Mouse (Mus musculus): ENCODE data around the gene Ptn. TPM values are rescaled to one million over a fixed set of nuclear protein-coding genes. Genes with fewer than 3 reads are reported as not detected.

Gene Ptn
- total and polyA plus RNA-seq, 3 experiments: not detected

DNA sequence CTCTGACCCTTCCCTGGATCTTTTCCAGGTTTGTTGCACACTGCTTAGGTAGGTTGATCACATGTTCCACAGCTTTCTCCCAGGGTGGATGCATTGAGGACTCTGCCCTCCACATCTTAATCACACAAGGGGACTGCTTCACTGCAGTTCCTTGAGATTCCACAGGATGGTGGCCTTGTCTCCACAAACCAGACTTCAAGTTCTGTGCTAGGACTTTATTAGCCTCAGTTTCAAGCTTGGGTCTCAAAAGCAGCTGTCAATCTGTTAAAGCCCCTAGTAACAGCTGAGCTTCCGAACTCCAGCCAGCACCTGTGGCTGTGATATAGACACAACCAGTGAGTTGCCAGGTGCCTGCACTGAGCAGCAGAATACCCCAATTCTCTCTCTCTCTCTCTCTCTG is 118.5 kb downstream of the Ptn start:
- Histone ChIP-seq H3K4me2 (ENCODE audit: insufficient read depth, low read depth, poor library complexity, severe bottlenecking) (no peak overlapping the region), H3K4me3 (replicated peaks in 1 of 3; ENCODE audit: low read depth in 2 of 3, low read length in 2 of 3, poor library complexity in 1 of 3) (no peak overlapping the region), H3K79me2 (replicated peaks; ENCODE audit: control insufficient read depth, extremely low read depth, insufficient read depth, poor library complexity, severe bottlenecking) (no peaks in the 10 kb centered on the region), H3K36me3 (replicated peaks in 1 of 2; ENCODE audit: control insufficient read depth in 1 of 2, insufficient read depth in 1 of 2, low read length in 1 of 2) (no peaks in the 10 kb centered on the region), H3K27me3 (replicated peaks) (no peaks in the 10 kb centered on the region), H3K4me1 (ENCODE audit: control insufficient read depth in 1 of 2, insufficient read depth in 2 of 2) (no peaks in the 10 kb centered on the region), H3K27ac (ENCODE audit: insufficient read depth, low read depth) (no peak overlapping the region), H3K9me3 (replicated peaks; ENCODE audit: low read length) (no peaks in the 10 kb centered on the region), H3K9ac (ENCODE audit: insufficient read depth, low read depth) (no peak overlapping the region)
- DNase-seq (ENCODE audit: extremely low read depth): peak; percentile 58
- TF ChIP-seq ZNF384 (IDR thresholded peaks at IDR 0.05; ENCODE audit: low read depth, low read length) (no peak), ETS1 (conservative IDR thresholded peaks at IDR 0.05; ENCODE audit: low read depth, low read length) (no peak), EP300 (IDR thresholded peaks at IDR 0.05; ENCODE audit: low read length) (no peak), E2F4 (IDR thresholded peaks at IDR 0.05; ENCODE audit: insufficient replicate concordance, low read depth, low read length) (no peak), ELF1 (IDR thresholded peaks at IDR 0.05; ENCODE audit: low read depth, low read length) (no peak), MEF2A (IDR thresholded peaks at IDR 0.05; ENCODE audit: borderline replicate concordance, low read depth, low read length) (no peak), IRF4 (IDR thresholded peaks at IDR 0.05; ENCODE audit: low read depth, low read length) (no peak), SMC3 (IDR thresholded peaks at IDR 0.05; ENCODE audit: low read depth, low read length) (peak; percentile 85), SIN3A (IDR thresholded peaks at IDR 0.05; ENCODE audit: low read length) (no peak), RAD21 (IDR thresholded peaks at IDR 0.05; ENCODE audit: low read depth, low read length) (peak; percentile 88), CTCF (conservative IDR thresholded peaks at IDR 0.05 in 1 of 2, IDR thresholded peaks at IDR 0.05 in 1 of 2; ENCODE audit: low read depth in 2 of 2, low read length in 2 of 2) (peak; percentile 47 to 84), ZKSCAN1 (IDR thresholded peaks at IDR 0.05; ENCODE audit: borderline replicate concordance, low read depth, low read length) (no peak)
- in situ Hi-C loops (cut with MboI; ENCODE audit: low pct_ligation_motif_present, low pct_unique_long_range_greater_than_20kb, low sequenced_read_pairs) (loop anchor here (10.0 to 25.0 kb wide), 3 partner anchors 213 to 646 kb away; no protein-coding TSS in a partner anchor), dilution Hi-C loops (cut with MboI; ENCODE audit: extremely low pct_ligation_motif_present, extremely low pct_unique_long_range_greater_than_20kb, low sequenced_read_pairs) (no loop called here)

DNA sequence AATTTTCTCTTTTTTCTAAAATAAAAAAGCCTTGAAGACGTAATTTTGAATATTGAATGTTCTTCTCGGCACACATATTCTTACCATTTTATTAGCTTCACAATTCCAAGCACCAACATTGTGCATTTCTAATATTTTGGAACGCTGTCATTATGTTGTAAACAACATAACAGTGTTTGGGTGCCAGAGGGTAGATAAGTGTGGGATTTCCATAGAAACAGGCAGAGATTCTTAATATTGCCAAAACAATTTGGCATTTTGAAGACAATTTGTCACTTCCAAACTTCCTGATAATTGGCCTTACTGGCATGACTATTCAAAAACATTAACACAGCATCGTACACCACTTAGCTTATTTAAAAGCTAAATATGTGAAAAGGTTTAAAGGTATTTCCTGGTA is 119.1 kb downstream of the Ptn start:
- dilution Hi-C loops (cut with MboI; ENCODE audit: extremely low pct_ligation_motif_present, extremely low pct_unique_long_range_greater_than_20kb, low sequenced_read_pairs): no loop called here
- no peak overlapping the region for H3K27ac ChIP-seq (ENCODE audit: insufficient read depth, low read depth)
- H3K4me1 ChIP-seq (ENCODE audit: control insufficient read depth in 1 of 2, insufficient read depth in 2 of 2): no peaks in the 10 kb centered on the region
- no peaks in the 10 kb centered on the region for H3K36me3 ChIP-seq (replicated peaks in 1 of 2; ENCODE audit: control insufficient read depth in 1 of 2, insufficient read depth in 1 of 2, low read length in 1 of 2)
- H3K9ac ChIP-seq (ENCODE audit: insufficient read depth, low read depth): no peak overlapping the region
- H3K4me2 ChIP-seq (ENCODE audit: insufficient read depth, low read depth, poor library complexity, severe bottlenecking): no peak overlapping the region
- no peaks in the 10 kb centered on the region for H3K79me2 ChIP-seq (replicated peaks; ENCODE audit: control insufficient read depth, extremely low read depth, insufficient read depth, poor library complexity, severe bottlenecking)
- in situ Hi-C loops (cut with MboI; ENCODE audit: low pct_ligation_motif_present, low pct_unique_long_range_greater_than_20kb, low sequenced_read_pairs): loop anchor here (10.0 to 25.0 kb wide), 3 partner anchors 214 to 646 kb away; no protein-coding TSS in a partner anchor
- TF ChIP-seq E2F4 (IDR thresholded peaks at IDR 0.05; ENCODE audit: insufficient replicate concordance, low read depth, low read length) (no peak), KAT2A (IDR thresholded peaks at IDR 0.05; ENCODE audit: insufficient replicate concordance, low read length) (no peak), MAZ (IDR thresholded peaks at IDR 0.05; ENCODE audit: low read depth, low read length) (no peak), USF2 (conservative IDR thresholded peaks at IDR 0.05; ENCODE audit: low read depth, low read length) (no peak), CTCF (conservative IDR thresholded peaks at IDR 0.05 in 1 of 2, IDR thresholded peaks at IDR 0.05 in 1 of 2; ENCODE audit: low read depth in 2 of 2, low read length in 2 of 2) (no peak), USF1 (IDR thresholded peaks at IDR 0.05; ENCODE audit: low read depth, low read length) (no peak), ZKSCAN1 (IDR thresholded peaks at IDR 0.05; ENCODE audit: borderline replicate concordance, low read depth, low read length) (no peak), SIN3A (IDR thresholded peaks at IDR 0.05; ENCODE audit: low read length) (no peak), EP300 (IDR thresholded peaks at IDR 0.05; ENCODE audit: low read length) (no peak), JUN (IDR thresholded peaks at IDR 0.05; ENCODE audit: insufficient read depth, low read depth, low read length) (no peak), ZC3H11A (IDR thresholded peaks at IDR 0.05; ENCODE audit: low read depth, low read length) (no peak), UBTF (IDR thresholded peaks at IDR 0.05; ENCODE audit: low read depth, low read length) (no peak), MYC (IDR thresholded peaks at IDR 0.05; ENCODE audit: low read depth, low read length) (no peak), TBP (conservative IDR thresholded peaks at IDR 0.05; ENCODE audit: low read depth, low read length) (no peak), TCF12 (IDR thresholded peaks at IDR 0.05; ENCODE audit: low read depth, low read length) (no peak)
- H3K27me3 ChIP-seq (replicated peaks): no peaks in the 10 kb centered on the region
- no peaks in the 10 kb centered on the region for H3K9me3 ChIP-seq (replicated peaks; ENCODE audit: low read length)
- DNase-seq (ENCODE audit: extremely low read depth): no peak
- no peak overlapping the region for H3K4me3 ChIP-seq (replicated peaks in 1 of 3; ENCODE audit: low read depth in 2 of 3, low read length in 2 of 3, poor library complexity in 1 of 3)
